17 mouse cellular contexts compared by ENCODE assay signal in the genomic region with DNA sequence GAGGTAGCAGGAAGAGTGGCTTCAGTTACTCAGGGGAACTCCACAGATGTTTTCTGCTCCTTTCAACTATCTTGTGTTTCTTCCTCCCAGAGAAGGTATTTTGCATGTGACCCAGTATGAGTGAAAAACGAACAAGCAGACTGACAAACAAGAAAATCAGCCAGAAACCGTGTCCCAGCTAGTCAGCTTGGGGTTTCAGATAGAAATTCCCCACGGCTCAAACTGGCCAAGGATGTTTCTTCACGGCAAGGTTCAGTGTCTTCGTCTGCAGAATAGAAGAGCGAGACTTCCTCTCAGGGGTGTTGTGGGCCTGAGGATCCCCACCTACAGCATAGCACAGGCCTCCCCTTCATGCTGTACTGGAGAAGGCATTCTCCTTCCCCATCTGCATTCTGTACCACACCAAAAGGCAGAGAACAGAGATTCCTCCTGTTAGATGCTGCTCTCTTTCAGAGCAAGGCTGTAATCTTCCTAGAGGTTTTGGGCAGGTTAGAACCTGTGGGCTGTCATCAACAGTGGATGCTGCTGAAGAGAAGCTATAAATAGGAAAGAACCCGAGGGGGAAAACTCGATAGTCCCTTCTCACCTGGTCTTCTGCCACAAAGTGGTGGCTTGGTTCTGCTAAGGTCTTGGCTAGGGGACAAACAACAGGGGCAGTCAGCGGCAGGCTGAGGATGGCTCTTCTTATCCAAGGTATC.
"Had no signal": no experiment of that assay in that cellular context is flagged by ENCODE, and none has a peak within 500 bp of the region (broad histone marks: within the 10 kb centered on the region; RNA-seq: fewer than 3 reads in every experiment).

No protein-coding gene starts in this region.

- H3K27me3 ChIP-seq: liver, embryonic 15.5 days; neural tube, embryonic 12.5 days; stomach, embryonic 15.5 days had no signal

- H3K4me2 ChIP-seq: limb, embryonic 13.5 days; liver, embryonic 15.5 days; lung, embryonic 14.5 days; neural tube, embryonic 12.5 days; stomach, embryonic 15.5 days had no signal

- H3K4me3 ChIP-seq: limb, embryonic 13.5 days; liver, embryonic 15.5 days; midbrain, embryonic 10.5 days; neural tube, embryonic 12.5 days; stomach, embryonic 15.5 days had no signal

- H3K27ac ChIP-seq: kidney, postnatal 0 days; limb, embryonic 13.5 days; liver, embryonic 15.5 days; midbrain, embryonic 10.5 days; neural tube, embryonic 12.5 days; stomach, embryonic 15.5 days had no signal

- H3K9ac ChIP-seq: limb, embryonic 13.5 days; liver, embryonic 15.5 days; lung, embryonic 14.5 days; neural tube, embryonic 12.5 days; stomach, embryonic 15.5 days had no signal

- H3K36me3 ChIP-seq: limb, embryonic 13.5 days; liver, embryonic 15.5 days; midbrain, embryonic 10.5 days; neural tube, embryonic 12.5 days; stomach, embryonic 15.5 days had no signal

- H3K9me3 ChIP-seq: limb, embryonic 13.5 days; liver, embryonic 15.5 days; midbrain, embryonic 10.5 days; neural tube, embryonic 12.5 days; stomach, embryonic 15.5 days had no signal

- DNase-seq: kidney, adult 9 months; kidney, postnatal 36 days; layer of hippocampus, adult 9-11 months; layer of hippocampus, postnatal 36 days; lung, postnatal 10 days; lung, postnatal 4 days; midbrain, embryonic 14.5 days; retina, postnatal 1 day; right cerebral cortex, postnatal 4 days; thymus, postnatal 36 days had no signal

- H3K4me1 ChIP-seq: liver, embryonic 15.5 days; neural tube, embryonic 12.5 days had no signal
